Mouse (Mus musculus): Measurements from ENCODE around the gene Tgif1. TPM values are rescaled to one million over a fixed set of nuclear protein-coding genes. Genes with fewer than 3 reads are reported as not detected.

Gene Tgif1
- total and polyA plus RNA-seq, 2 experiments = 10.6 to 17.0 TPM

DNA sequence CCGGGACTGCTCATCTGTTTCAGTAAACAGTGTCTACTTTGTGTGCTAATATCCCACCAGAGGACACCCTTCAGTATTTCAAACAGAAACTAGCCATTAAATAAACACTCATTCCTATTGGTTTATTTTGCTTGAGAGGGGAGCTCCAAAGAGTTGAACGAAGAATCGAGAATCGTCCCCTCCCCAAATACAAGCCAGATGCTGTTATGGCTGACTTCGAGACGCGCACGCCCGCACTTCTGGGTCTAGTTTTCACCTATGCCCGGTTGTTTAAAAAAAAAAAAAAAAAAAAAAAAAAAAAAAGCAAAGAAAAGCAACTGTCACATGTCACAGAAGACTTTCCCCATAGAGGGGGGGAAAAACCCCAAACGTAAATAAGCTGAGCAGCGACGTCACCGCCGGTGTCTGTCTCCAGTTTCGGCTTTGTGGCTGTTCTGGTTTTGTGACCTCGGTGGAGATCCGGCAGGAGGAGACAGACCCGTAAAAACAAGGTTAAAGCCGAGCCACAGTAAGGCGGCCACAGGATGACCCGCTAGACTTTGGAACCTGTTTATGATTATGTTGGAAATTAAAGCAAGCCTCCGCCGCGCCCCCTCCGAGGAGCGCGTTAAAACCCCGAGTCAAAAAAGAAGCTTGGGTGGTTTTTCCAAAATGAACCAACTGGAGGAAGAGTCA is 1.2 kb downstream of the Tgif1 start:
- DNase-seq (ENCODE audit: extremely low read depth, low read depth, low spot score) = peak; percentile 86
- WGBS = under 1% methylated on average over 29 of the region's 29 CpGs
- Histone ChIP-seq H3K4me1 (ENCODE audit: control insufficient read depth, insufficient read depth, low read length) (peaks cover 10% of the 10 kb centered on the region), H3K9ac (ENCODE audit: low read depth, low read length) (peak overlapping the region; percentile 89), H3K4me3 (ENCODE audit: insufficient read depth, low read depth, low read length) (peak overlapping the region; percentile 74), H3K79me2 (ENCODE audit: control insufficient read depth, insufficient read depth, low read length) (peaks cover 5% of the 10 kb centered on the region; the same call in 1 of the 2 replicates), H3K36me3 (ENCODE audit: control insufficient read depth, insufficient read depth, low read length) (no peaks in the 10 kb centered on the region), H3K27me3 (ENCODE audit: control insufficient read depth, insufficient read depth, low read length) (no peaks in the 10 kb centered on the region), H3K27ac (replicated peaks; ENCODE audit: insufficient read depth, low read depth, low read length) (peak overlapping the region; percentile 98)
- TF ChIP-seq POLR2A (IDR thresholded peaks at IDR 0.05; ENCODE audit: extremely low read depth, insufficient read depth, low read length) (0 out of 2 replicates have a peak, but pooled peaks have one; percentile 19), CTCF (IDR thresholded peaks at IDR 0.05; ENCODE audit: low read depth, low read length) (no peak)

DNA sequence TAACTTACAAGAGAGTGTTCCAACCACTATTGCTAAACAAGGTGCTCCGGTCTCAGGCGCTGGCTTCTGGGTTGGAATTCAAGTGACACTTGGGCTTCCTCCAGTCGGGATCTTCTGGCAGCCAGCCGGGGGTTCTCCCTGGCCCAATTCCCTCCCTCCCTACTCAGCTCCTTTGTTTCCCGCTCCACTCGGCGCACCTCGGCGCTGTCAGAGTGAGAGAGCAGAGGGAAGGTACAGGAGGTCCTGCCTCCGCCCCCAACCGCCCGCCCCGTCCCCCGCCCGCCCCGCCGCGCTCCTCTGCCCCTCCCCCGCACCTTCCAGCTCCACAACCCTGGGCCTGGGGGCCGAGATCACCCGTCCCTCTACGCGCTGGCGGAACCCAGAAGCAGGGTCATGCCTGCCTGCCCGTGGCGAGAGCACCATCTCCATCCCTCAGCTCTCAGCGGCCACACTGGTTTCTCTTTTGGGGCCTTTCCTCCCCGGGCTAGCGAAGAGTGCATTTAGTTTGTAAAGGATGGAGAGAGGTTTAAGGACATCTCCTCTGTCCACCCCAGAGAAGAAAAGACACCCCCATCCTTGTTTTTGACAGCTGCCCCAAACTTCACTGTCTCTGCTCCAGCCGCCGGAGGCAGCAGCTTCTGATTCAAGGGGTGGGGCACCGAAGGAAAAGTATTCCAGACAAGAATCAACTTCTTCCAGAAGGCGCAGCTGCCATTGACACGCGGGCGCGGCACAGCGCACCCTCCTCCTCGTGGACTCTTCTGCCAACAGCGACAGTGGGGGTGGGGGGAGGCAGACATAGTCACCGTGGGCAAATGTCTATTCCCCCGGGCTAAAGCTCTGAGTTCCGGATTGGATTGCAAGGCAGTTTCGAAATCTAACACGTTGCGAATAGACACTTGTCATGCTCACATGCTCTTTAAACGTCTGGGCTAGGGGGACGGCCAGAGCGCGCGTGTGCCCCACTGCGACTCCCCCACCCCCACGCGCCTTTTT is 2.1 kb downstream of the Tgif1 start:
- DNase-seq (ENCODE audit: extremely low read depth, low read depth, low spot score) = peak; percentile 92
- H3K27me3 ChIP-seq (ENCODE audit: control insufficient read depth, insufficient read depth, low read length) = no peaks in the 10 kb centered on the region
- H3K4me1 ChIP-seq (ENCODE audit: control insufficient read depth, insufficient read depth, low read length) = peaks cover 10% of the 10 kb centered on the region
- peak overlapping the region; percentile 98 for H3K27ac ChIP-seq (replicated peaks; ENCODE audit: insufficient read depth, low read depth, low read length)
- peaks cover 5% of the 10 kb centered on the region; the same call in 1 of the 2 replicates for H3K79me2 ChIP-seq (ENCODE audit: control insufficient read depth, insufficient read depth, low read length)
- H3K4me3 ChIP-seq (ENCODE audit: insufficient read depth, low read depth, low read length) = peak overlapping the region; percentile 65
- WGBS = under 1% methylated on average over 54 of the region's 54 CpGs
- peak overlapping the region; percentile 89 for H3K9ac ChIP-seq (ENCODE audit: low read depth, low read length)
- no peaks in the 10 kb centered on the region for H3K36me3 ChIP-seq (ENCODE audit: control insufficient read depth, insufficient read depth, low read length)
- TF ChIP-seq POLR2A (IDR thresholded peaks at IDR 0.05; ENCODE audit: extremely low read depth, insufficient read depth, low read length) (peak; percentile 89), CTCF (IDR thresholded peaks at IDR 0.05; ENCODE audit: low read depth, low read length) (no peak)

DNA sequence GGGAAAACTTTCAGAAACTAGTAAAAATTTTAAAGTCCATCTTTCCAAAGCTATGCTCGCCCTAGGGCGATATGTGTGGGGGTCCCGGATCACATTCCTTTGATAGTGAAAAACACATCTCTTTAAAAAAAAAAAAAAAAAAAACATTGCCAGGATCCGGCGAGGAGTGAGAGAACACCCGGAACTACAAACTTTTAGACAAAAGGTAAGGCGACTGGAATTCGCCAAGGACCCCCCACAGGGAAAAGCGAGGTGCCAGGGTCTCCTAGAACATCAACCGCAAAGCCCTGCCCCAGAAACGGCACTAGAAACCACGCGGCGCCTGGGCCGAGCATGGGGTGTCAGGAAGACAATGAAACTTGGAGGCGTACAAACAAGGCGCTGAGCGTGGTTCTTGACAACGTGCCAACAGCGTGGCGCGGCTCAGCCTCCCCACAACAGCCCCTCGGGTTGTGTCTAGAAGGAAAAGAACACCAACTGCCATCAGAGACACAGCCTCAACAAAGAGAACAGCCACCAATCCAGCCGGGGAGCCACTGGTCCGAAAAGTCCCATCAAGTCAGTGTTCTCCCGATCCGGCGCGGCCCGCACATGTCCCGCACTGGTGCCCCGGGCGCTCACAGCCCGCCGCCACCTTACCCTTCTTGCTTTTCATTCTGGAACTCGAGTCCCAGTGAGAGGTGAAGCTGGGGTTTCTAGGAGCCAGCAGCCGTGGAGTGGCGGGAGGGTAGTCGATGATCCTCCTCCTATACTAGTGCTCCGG is 2.9 kb downstream of the Tgif1 start:
- H3K4me1 ChIP-seq (ENCODE audit: control insufficient read depth, insufficient read depth, low read length) = peaks cover 15% of the 10 kb centered on the region
- peaks cover 5% of the 10 kb centered on the region; the same call in 1 of the 2 replicates for H3K79me2 ChIP-seq (ENCODE audit: control insufficient read depth, insufficient read depth, low read length)
- no peaks in the 10 kb centered on the region for H3K36me3 ChIP-seq (ENCODE audit: control insufficient read depth, insufficient read depth, low read length)
- TF ChIP-seq CTCF (IDR thresholded peaks at IDR 0.05; ENCODE audit: low read depth, low read length) = no peak
- TF ChIP-seq POLR2A (IDR thresholded peaks at IDR 0.05; ENCODE audit: extremely low read depth, insufficient read depth, low read length) = no peak
- H3K9ac ChIP-seq (ENCODE audit: low read depth, low read length) = peak overlapping the region; percentile 82
- no peaks in the 10 kb centered on the region for H3K27me3 ChIP-seq (ENCODE audit: control insufficient read depth, insufficient read depth, low read length)
- peak overlapping the region; percentile 86 for H3K27ac ChIP-seq (replicated peaks; ENCODE audit: insufficient read depth, low read depth, low read length)
- peak; percentile 59 for DNase-seq (ENCODE audit: extremely low read depth, low read depth, low spot score)
- WGBS = under 1% methylated on average over 40 of the region's 40 CpGs
- peak overlapping the region; percentile 65 for H3K4me3 ChIP-seq (ENCODE audit: insufficient read depth, low read depth, low read length)

DNA sequence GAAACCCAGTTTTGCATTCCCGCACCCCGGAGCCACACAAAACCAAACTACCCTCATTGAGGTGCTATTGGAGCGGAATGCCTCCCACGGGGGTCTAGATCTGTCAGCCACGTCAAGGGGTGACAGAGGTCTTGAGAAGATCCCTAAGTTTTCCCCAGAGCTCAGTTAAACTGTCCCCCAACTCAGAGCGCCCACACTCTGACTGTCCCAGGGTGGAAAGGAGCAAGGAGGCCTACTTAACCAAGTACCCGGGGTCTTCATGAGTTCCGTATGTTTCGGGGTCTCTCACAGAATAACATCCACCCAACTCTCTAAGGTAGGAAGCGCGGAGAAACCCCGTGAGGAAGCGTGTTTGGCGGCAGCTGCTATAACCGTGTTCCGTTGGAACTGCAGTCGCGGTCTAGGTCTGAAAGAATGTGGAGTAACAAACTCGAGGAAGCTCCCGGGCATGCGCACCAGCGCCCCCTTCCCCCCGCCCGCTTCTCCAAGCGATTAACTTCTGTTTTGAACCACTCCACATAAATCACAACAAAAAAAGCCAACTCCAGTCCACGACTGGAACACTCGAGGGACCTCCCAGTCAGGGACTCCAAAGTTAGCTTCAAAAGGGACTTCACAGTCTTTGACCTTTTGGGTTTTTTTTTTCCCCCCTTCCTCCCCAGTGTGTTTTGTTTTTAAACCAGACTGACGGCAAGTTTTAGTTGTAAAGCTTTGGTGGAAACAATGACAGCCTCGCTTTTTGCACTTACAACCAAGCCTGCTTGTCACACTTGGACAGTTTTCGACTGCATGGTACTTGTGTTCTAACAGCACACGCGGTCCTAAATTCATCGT is 3.7 kb downstream of the Tgif1 start:
- H3K36me3 ChIP-seq (ENCODE audit: control insufficient read depth, insufficient read depth, low read length) = peaks cover under 1% of the 10 kb centered on the region
- TF ChIP-seq CTCF (IDR thresholded peaks at IDR 0.05; ENCODE audit: low read depth, low read length) (peak; percentile 21; the same call in 1 of the 2 replicates), POLR2A (IDR thresholded peaks at IDR 0.05; ENCODE audit: extremely low read depth, insufficient read depth, low read length) (peak; percentile 67; the same call in 1 of the 2 replicates)
- peaks cover 5% of the 10 kb centered on the region; the same call in 1 of the 2 replicates for H3K79me2 ChIP-seq (ENCODE audit: control insufficient read depth, insufficient read depth, low read length)
- peaks cover 22% of the 10 kb centered on the region for H3K4me1 ChIP-seq (ENCODE audit: control insufficient read depth, insufficient read depth, low read length)
- peak; percentile 85 for DNase-seq (ENCODE audit: extremely low read depth, low read depth, low spot score)
- WGBS = under 1% methylated on average over 33 of the region's 33 CpGs
- H3K9ac ChIP-seq (ENCODE audit: low read depth, low read length) = peak overlapping the region; percentile 80
- peak overlapping the region; percentile 86 for H3K27ac ChIP-seq (replicated peaks; ENCODE audit: insufficient read depth, low read depth, low read length)
- peak overlapping the region; percentile 65 for H3K4me3 ChIP-seq (ENCODE audit: insufficient read depth, low read depth, low read length)
- H3K27me3 ChIP-seq (ENCODE audit: control insufficient read depth, insufficient read depth, low read length) = no peaks in the 10 kb centered on the region

All from liver, adult 2 months (tissue).